Mouse (Mus musculus): ENCODE results near the gene Rnf157. TPM values are rescaled to one million over a fixed set of nuclear protein-coding genes. Genes with fewer than 3 reads are reported as not detected.
"Not testable (repeated sequence)": the region's sequence is repeated elsewhere in the genome, so short reads cannot be mapped to it uniquely, and the experiment has no call there.

The Rnf157 gene
- polyA plus RNA-seq, 1 experiment = 183 TPM

DNA sequence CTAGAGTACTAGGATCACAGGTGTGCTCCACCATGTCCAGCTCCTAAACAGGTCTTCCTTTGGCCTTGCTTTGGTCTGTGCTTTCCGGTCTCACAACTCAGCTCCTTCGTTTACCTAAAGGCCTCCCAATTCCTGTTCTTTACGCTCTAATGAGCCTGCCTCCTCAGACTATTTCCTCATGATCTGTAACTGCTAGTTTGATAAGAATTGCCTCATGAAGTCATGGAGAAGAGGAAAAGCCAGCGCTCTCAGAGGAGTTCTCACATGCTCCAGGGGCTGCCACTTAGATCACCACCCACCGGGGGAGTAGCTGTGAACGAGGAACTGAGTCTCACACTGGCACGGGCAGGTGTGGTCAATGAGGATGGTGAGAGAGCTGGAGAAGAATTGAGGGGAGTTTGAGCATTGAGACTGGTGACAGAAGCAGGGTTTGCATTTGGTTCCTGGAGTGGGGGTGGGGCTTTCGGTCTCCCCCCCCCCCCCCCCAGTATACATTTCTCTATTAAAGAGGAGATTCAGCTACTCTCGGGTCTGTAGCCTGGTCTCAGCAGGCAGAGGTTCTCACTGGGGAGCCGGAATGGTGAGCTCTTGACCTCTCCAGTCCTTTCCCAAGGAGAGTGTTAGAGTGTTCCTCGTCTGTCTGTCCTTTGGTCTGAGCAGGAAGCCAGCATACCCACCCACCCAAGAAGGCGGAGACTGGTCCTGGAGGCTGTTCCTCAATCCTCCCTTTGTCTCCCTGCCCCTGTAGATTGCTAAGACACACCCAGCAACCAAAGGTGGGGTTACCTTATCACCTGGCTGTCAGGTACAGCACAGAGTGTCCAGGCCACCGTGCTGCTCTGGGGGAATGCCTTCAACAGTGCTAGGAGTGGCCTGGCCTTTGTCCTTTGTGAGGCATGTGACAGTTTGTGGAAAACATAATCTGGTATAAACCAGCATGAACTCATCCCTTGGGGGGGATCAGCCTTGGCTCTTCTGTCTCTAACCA is 16.3 kb upstream of the Rnf157 start:
- TF ChIP-seq CTCF (IDR thresholded peaks at IDR 0.05; ENCODE audit: extremely low read depth, insufficient read depth, low read length) (no peak), POLR2A (IDR thresholded peaks at IDR 0.05; ENCODE audit: extremely low read depth, insufficient read depth, low read length) (no peak)
- Histone ChIP-seq H3K27ac (ENCODE audit: insufficient read depth, low read length) (no peak overlapping the region), H3K4me1 (ENCODE audit: control insufficient read depth, insufficient read depth, low read length) (peaks cover 2% of the 10 kb centered on the region), H3K4me3 (ENCODE audit: insufficient read depth, low read length) (no peak overlapping the region)

DNA sequence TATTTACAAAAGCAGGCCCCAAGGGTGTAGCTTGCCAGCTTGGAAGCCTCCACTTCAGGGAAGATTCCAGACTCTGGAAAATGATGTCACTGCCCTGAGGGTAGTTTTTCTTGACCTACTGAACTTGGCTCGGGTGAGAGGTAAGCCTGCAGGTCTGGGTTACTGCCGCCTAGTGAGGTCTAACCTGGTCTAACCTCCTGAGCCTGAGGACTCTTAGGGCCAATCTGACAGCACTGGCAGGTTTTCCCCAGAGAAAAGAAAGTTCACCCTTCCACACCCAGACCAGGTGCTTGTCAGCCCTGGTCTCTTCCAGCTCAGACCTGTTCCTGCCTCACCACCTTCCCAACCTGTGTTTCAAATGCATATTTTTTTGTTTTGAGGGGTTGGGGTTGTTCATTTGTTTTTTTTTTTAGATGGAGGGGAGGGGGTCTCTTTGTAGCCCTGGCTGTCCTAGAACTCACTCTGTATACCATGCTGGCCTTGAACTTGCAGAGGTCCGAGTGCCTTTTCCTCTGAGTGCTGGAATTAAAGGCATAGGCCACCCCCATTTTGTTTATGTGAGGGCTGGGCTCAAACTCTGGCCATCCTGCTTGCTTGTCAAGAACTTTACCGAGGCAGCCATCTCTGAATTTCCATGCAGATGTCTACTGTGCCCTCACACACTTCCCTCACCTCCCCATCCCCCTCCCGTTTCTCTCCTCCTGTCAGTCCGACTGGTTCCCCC is 14.2 kb upstream of the Rnf157 start:
- Histone ChIP-seq H3K4me1 (ENCODE audit: control insufficient read depth, insufficient read depth, low read length) (peaks cover 2% of the 10 kb centered on the region), H3K4me3 (ENCODE audit: insufficient read depth, low read length) (no peak overlapping the region), H3K27ac (ENCODE audit: insufficient read depth, low read length) (no peak overlapping the region)
- no peak for TF ChIP-seq POLR2A (IDR thresholded peaks at IDR 0.05; ENCODE audit: extremely low read depth, insufficient read depth, low read length)
- TF ChIP-seq CTCF (IDR thresholded peaks at IDR 0.05; ENCODE audit: extremely low read depth, insufficient read depth, low read length) = no peak

DNA sequence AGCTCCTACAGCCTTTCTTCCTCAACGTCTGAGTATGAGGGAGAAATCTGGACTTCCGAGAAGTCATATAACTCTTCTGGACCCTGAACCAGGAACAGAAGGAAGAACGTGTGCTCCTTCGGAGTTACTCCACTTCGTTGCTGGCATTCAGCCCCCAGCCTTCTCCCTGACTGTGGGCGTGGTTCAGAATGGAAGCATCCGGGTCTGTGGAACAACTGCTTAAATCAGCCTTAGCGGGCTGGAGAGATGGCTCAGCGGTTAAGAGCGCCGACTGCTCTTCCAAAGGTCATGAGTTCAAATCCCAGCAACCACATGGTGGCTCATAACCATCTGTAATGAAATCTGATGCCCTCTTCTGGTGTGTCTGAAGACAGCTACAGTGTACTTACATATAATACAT is 13.5 kb upstream of the Rnf157 start:
- not testable (repeated sequence) for H3K4me3 ChIP-seq (ENCODE audit: insufficient read depth, low read length); H3K4me1 ChIP-seq (ENCODE audit: control insufficient read depth, insufficient read depth, low read length); H3K27ac ChIP-seq (ENCODE audit: insufficient read depth, low read length)

GRCm38 (mm10) chr11:116424621-116425407 is 12.0 kb upstream of the Rnf157 start:
- Histone ChIP-seq H3K27ac (ENCODE audit: insufficient read depth, low read length) (no peak overlapping the region), H3K4me1 (ENCODE audit: control insufficient read depth, insufficient read depth, low read length) (no peaks in the 10 kb centered on the region), H3K4me3 (ENCODE audit: insufficient read depth, low read length) (no peak overlapping the region)
- TF ChIP-seq CTCF (IDR thresholded peaks at IDR 0.05; ENCODE audit: extremely low read depth, insufficient read depth, low read length) (no peak), POLR2A (IDR thresholded peaks at IDR 0.05; ENCODE audit: extremely low read depth, insufficient read depth, low read length) (no peak)

DNA sequence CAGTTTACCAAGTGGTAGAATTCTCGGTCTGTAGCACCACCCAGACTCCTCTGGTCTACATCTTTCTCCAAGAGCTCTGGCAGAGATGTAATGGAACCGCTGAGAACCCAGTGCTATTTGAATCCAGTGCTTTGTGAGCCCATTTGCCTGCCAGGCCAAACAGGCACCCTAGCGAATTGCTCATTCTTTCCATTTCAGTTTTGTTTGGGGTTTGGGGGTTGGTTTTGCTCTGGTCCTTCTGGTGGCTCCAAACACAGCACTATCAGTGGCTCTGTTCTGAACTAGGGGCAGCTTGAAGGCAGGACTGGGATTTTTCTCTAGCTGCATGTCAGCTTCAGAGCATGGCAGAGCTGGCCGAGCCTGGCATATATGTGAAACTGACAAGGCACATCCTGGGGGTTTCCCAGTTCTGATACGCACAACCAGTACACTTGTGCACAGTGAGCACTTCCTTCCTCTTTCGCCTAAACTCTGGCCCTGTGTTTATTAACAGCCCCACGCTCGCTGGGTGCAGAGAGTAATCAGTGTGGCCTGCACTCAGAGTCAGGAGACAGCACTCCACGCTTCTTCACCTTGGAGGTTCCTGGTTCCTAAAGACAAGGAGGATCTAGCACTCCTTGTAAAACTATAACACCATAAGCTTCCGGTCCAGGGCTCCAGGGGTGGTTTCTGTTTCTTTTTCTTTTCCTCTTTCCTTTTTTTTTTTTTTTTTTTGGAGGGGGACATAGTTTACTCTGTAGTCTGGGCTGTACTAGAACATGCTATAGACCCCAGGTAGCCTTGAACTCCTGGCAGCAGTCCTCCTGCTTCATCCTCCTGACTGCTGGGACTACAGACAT is 11.2 kb upstream of the Rnf157 start:
- Histone ChIP-seq H3K27ac (ENCODE audit: insufficient read depth, low read length) (no peak overlapping the region), H3K4me1 (ENCODE audit: control insufficient read depth, insufficient read depth, low read length) (no peaks in the 10 kb centered on the region), H3K4me3 (ENCODE audit: insufficient read depth, low read length) (no peak overlapping the region)
- no peak for TF ChIP-seq CTCF (IDR thresholded peaks at IDR 0.05; ENCODE audit: extremely low read depth, insufficient read depth, low read length)
- TF ChIP-seq POLR2A (IDR thresholded peaks at IDR 0.05; ENCODE audit: extremely low read depth, insufficient read depth, low read length) = no peak

- no peak for TF ChIP-seq CTCF (IDR thresholded peaks at IDR 0.05; ENCODE audit: extremely low read depth, insufficient read depth, low read length)
- TF ChIP-seq POLR2A (IDR thresholded peaks at IDR 0.05; ENCODE audit: extremely low read depth, insufficient read depth, low read length) = no peak
- no peak overlapping the region for H3K4me3 ChIP-seq (ENCODE audit: insufficient read depth, low read length)
- no peak overlapping the region for H3K27ac ChIP-seq (ENCODE audit: insufficient read depth, low read length)
- H3K4me1 ChIP-seq (ENCODE audit: control insufficient read depth, insufficient read depth, low read length) = no peaks in the 10 kb centered on the region
These were observed 10.4 kb upstream of the Rnf157 start for GRCm38 (mm10) chr11:116423214-116423613.

GRCm38 (mm10) chr11:116422562-116422961 is 9.7 kb upstream of the Rnf157 start:
- Histone ChIP-seq H3K27ac (ENCODE audit: insufficient read depth, low read length) (no peak overlapping the region), H3K4me1 (ENCODE audit: control insufficient read depth, insufficient read depth, low read length) (no peaks in the 10 kb centered on the region), H3K4me3 (ENCODE audit: insufficient read depth, low read length) (no peak overlapping the region)
- TF ChIP-seq POLR2A (IDR thresholded peaks at IDR 0.05; ENCODE audit: extremely low read depth, insufficient read depth, low read length) (no peak), CTCF (IDR thresholded peaks at IDR 0.05; ENCODE audit: extremely low read depth, insufficient read depth, low read length) (no peak)

DNA sequence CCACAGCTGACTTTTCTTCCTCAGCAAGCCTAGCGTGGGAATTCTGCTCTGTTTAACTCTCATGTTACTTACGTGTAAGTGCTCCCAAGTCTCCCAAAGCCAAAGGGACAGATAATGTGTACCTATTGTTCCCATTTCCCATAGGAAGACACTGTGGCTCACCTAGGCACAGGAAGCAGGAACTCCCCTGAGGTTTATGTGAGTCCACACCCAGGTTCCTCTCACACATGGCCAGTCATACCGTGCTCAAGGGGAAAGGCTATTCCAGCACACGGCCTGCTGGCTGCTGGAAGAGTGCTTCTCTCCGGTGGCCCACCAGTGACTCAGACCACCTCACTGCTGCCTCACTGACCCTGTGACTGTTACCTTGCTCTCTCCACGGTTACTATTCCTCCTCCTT is 8.3 kb upstream of the Rnf157 start:
- Histone ChIP-seq H3K27ac (ENCODE audit: insufficient read depth, low read length) (no peak overlapping the region), H3K4me3 (ENCODE audit: insufficient read depth, low read length) (no peak overlapping the region), H3K4me1 (ENCODE audit: control insufficient read depth, insufficient read depth, low read length) (no peaks in the 10 kb centered on the region)
- no peak for TF ChIP-seq POLR2A (IDR thresholded peaks at IDR 0.05; ENCODE audit: extremely low read depth, insufficient read depth, low read length)
- no peak for TF ChIP-seq CTCF (IDR thresholded peaks at IDR 0.05; ENCODE audit: extremely low read depth, insufficient read depth, low read length)

Data from cortical plate, adult 2 months (tissue).